Mouse (Mus musculus) midbrain, embryonic 11.5 days (tissue): ENCODE measurements around the gene Pik3ip1. TPM values are rescaled to one million over a fixed set of nuclear protein-coding genes. Genes with fewer than 3 reads are reported as not detected.

Source experiments
- ATAC-seq: fragments of 200-750 bp; cut with Nextera tagmentation; 2 replicates; pipeline ENCODE4 v1.8.0; 2017; ENCODE audit warnings: moderate TSS enrichment, moderate library complexity; ENCODE audit not compliant: low FRiP score
- DNase-seq: peaks from one replicate; pipeline ENCODE4 v3.0.0; 2015; ENCODE audit warnings: low spot score; ENCODE audit errors: missing footprints
- H3K27ac ChIP-seq: fragments of 300-500 bp; sonication (generic); 2 replicates; pipeline ENCODE4 v1.5.1; 2014; ENCODE audit warnings: low read depth, low read length
- H3K27me3 ChIP-seq: fragments of 300-500 bp; sonication (generic); 2 replicates; pipeline ENCODE4 v1.6.1; 2014; ENCODE audit warnings: mild to moderate bottlenecking, low read length, moderate library complexity, mixed read lengths; ENCODE audit not compliant: control insufficient read depth, insufficient read depth
- H3K36me3 ChIP-seq: fragments of 300-500 bp; sonication (generic); 2 replicates; pipeline ENCODE4 v1.6.1; 2014; ENCODE audit warnings: mild to moderate bottlenecking, low read length, moderate library complexity, mixed read lengths; ENCODE audit not compliant: control insufficient read depth, insufficient read depth
- H3K4me1 ChIP-seq: fragments of 300-500 bp; sonication (generic); 2 replicates; pipeline ENCODE4 v1.6.1; 2014; ENCODE audit warnings: low read length; ENCODE audit not compliant: control insufficient read depth, insufficient read depth
- H3K4me2 ChIP-seq: fragments of 300-500 bp; sonication (generic); 2 replicates; pipeline ENCODE4 v1.6.1; 2014; ENCODE audit warnings: mild to moderate bottlenecking, moderate library complexity
- H3K4me3 ChIP-seq: fragments of 300-500 bp; sonication (generic); 2 replicates; pipeline ENCODE4 v1.5.1; 2014; ENCODE audit warnings: low read depth, low read length
- H3K9ac ChIP-seq: fragments of 300-500 bp; sonication (generic); 2 replicates; pipeline ENCODE4 v1.6.1; 2014; ENCODE audit warnings: low read length
- H3K9me3 ChIP-seq: fragments of 300-500 bp; sonication (generic); 2 replicates; pipeline ENCODE4 v1.6.1; 2016; ENCODE audit warnings: low read length; ENCODE audit not compliant: control insufficient read depth
- WGBS: fragments of 180-500 bp; shearing (Covaris S2); extraction: QIAGEN DNeasy Blood & Tissue Kit; methylation state at CpG from one replicate; pipeline ENCODE4 v1.1.7; 2014; 5-methylcytosine and 5-hydroxymethylcytosine counted together
- polyA plus RNA-seq: library from polyadenylated mRNA; unstranded; fragments of >200 nt; fragmentation: Nextera tagmentation; extraction: Ambion mirVana; gene quantifications from 2 replicates; pipeline ENCODE4 v1.2.1, GENCODE M21; 2014

Gene Pik3ip1
- polyA plus RNA-seq, 1 experiment from 2014 or later = 12.1 TPM

DNA sequence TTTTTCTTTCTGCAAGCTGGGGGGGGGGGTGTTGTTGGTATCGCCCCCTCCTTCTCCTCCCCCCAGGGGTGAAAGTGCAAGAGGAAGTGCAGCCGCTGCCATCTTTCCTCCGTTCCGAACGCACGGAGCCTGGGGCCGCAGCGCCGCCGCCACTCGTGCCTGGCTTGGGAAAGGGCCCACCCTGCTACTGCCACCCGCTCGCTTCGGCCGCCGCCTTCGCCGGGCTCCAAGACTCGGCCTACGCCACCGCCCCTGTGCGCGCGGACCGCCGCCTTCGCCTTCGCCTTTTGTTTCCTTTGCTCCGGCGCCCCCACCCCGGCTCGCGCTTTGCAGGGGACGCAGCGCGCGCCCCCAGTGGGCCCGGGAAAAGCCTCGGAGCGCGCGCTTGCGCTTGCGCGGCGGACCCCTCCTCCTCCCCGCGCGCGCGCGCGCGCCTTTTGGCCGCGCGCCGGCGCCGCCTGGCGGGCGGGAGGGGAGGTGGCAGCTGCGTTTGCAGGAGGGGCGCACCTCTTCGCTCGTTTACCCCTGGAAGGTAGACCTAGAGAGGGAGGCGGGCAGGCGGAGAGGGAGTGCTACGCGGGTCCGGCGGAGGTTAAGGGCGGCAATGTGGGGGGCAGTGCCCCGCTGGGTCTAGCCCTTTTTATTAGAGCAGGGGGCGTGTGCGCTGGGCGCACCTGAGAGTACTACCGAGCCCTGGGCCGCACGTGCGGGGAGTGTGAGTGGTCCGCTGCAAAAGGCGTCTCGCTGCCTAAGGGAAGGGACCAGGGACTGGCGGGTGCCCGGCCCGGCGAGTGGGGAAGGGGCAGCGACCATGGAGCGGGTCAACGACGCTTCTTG, 40.2 kb upstream of the Pik3ip1 start:
- peaks cover 26% of the 10 kb centered on the region for H3K4me1 ChIP-seq
- H3K27me3 ChIP-seq = no peaks in the 10 kb centered on the region
- DNase-seq = peak; percentile 99
- WGBS = under 1% methylated on average over 70 of the region's 92 CpGs
- H3K27ac ChIP-seq = peak overlapping the region; percentile 100
- H3K9me3 ChIP-seq = no peaks in the 10 kb centered on the region
- peak overlapping the region; percentile 100 for H3K9ac ChIP-seq
- ATAC-seq = peak; percentile 40
- H3K4me3 ChIP-seq = peak overlapping the region; percentile 92
- peak overlapping the region; percentile 100 for H3K4me2 ChIP-seq
- peaks cover 8% of the 10 kb centered on the region for H3K36me3 ChIP-seq

DNA sequence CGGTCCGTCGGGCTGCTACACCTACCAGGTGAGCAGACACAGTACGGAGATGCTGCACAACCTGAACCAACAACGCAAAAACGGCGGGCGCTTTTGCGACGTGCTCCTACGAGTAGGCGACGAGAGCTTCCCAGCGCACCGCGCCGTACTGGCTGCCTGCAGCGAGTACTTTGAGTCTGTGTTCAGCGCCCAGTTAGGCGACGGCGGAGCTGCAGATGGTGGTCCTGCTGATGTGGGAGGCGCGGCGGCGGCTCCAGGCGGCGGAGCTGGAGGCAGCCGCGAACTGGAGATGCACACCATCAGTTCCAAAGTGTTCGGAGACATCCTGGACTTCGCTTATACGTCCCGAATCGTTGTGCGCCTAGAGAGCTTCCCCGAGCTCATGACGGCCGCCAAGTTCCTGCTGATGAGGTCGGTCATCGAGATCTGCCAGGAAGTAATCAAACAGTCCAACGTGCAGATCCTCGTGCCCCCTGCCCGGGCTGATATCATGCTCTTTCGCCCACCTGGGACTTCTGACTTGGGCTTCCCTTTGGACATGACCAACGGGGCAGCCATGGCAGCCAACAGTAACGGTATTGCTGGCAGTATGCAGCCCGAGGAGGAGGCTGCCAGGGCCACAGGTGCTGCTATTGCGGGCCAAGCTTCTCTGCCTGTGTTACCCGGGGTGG, 39.4 kb upstream of the Pik3ip1 start:
- under 1% methylated on average over 50 of the region's 50 CpGs for WGBS
- Histone ChIP-seq H3K27me3 (no peaks in the 10 kb centered on the region), H3K4me3 (peak overlapping the region; percentile 92), H3K9me3 (no peaks in the 10 kb centered on the region), H3K36me3 (peaks cover 10% of the 10 kb centered on the region), H3K27ac (peak overlapping the region; percentile 100), H3K4me2 (peak overlapping the region; percentile 100), H3K9ac (peak overlapping the region; percentile 100), H3K4me1 (peaks cover 29% of the 10 kb centered on the region)
- DNase-seq (peak; percentile 95), ATAC-seq (no peak)

DNA sequence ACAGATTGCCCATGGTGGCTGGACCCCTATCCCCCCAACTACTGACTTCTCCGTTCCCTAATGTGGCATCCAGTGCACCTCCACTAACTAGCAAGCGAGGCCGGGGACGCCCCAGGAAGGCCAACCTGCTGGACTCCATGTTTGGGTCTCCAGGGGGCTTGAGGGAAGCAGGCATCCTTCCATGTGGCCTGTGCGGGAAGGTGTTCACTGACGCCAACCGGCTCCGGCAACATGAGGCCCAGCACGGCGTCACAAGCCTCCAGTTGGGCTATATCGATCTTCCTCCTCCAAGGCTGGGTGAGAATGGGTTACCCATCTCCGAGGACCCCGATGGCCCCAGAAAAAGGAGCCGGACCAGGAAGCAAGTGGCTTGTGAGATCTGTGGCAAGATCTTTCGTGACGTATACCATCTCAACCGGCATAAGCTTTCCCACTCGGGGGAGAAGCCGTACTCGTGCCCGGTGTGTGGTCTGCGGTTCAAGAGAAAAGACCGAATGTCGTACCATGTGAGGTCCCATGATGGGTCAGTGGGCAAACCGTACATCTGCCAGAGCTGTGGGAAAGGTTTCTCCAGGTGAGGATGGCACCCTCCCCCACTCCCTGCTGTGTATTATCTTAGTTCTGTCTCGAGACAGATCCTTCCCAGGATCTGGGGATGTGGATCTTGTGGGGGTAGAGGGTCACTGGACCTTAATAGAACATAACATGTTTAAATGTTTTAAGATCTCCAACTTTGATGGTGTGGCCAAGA, 38.7 kb upstream of the Pik3ip1 start:
- peak overlapping the region; percentile 92 for H3K4me3 ChIP-seq
- WGBS = 1% methylated on average over 26 of the region's 26 CpGs
- peaks cover 32% of the 10 kb centered on the region for H3K4me1 ChIP-seq
- peak overlapping the region; percentile 100 for H3K27ac ChIP-seq
- peak overlapping the region; percentile 100 for H3K4me2 ChIP-seq
- H3K27me3 ChIP-seq = no peaks in the 10 kb centered on the region
- ATAC-seq = no peak
- peak; percentile 96 for DNase-seq
- peak overlapping the region; percentile 100 for H3K9ac ChIP-seq
- H3K36me3 ChIP-seq = peaks cover 10% of the 10 kb centered on the region
- H3K9me3 ChIP-seq = no peaks in the 10 kb centered on the region

DNA sequence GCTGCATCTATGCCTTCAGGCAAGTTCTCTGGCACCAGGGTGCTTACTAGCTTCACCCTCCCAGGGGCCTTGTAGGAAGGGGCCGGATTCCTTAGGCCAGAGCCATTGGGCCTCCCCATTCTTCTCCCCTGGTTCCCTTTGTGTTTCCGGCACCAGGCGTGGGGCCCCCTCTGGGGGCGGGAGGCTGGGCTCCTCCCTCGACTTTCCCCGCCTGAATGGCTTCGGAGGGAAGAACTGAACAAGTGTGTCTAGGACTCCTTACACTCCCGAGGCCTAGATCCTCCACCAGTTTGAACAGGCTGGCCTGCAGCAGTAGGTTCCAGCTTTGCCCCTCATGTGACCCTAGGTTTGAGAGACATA, 38.2 kb upstream of the Pik3ip1 start:
- Histone ChIP-seq H3K4me3 (peak overlapping the region; percentile 92), H3K9ac (peak overlapping the region; percentile 100), H3K27ac (peak overlapping the region; percentile 100), H3K9me3 (no peaks in the 10 kb centered on the region), H3K36me3 (peaks cover 10% of the 10 kb centered on the region), H3K4me2 (peak overlapping the region; percentile 100), H3K27me3 (no peaks in the 10 kb centered on the region), H3K4me1 (peaks cover 32% of the 10 kb centered on the region)
- ATAC-seq (peak; percentile 28), DNase-seq (peak; percentile 98)
- 0% methylated on average over 8 of the region's 8 CpGs for WGBS

DNA sequence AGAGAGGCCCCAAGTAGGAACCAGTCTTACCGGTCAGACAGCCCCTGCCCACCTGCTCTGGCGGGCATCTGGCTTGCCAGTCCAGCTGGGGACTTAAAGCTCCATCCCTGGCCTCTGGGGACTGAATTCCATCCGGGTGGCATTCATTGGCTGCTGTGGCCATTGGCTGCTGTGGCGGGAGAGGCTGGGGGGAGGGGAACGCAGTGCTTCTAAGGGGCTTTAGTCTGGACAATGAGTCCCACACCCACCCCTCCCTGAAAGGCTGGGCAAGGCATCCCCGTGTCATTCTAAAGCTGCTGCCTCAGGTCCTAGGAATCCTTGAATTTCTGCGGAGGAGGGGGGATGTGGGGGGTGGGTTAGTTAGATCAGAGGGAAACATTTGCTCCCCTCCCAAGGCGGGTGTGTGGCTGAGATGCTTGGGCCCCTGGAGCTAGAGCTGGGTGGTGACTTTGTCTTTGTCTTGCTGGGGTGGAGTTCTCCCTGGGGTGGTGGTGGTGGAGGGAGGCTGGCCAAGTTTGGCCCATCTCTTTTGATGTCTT, 37.4 kb upstream of the Pik3ip1 start:
- Histone ChIP-seq H3K27me3 (no peaks in the 10 kb centered on the region), H3K36me3 (peaks cover 14% of the 10 kb centered on the region), H3K9me3 (no peaks in the 10 kb centered on the region), H3K4me1 (peaks cover 29% of the 10 kb centered on the region), H3K27ac (peak overlapping the region; percentile 100), H3K9ac (peak overlapping the region; percentile 100), H3K4me2 (peak overlapping the region; percentile 100), H3K4me3 (peak overlapping the region; percentile 92)
- ATAC-seq (peak; percentile 69), DNase-seq (peak; percentile 98)
- 0% methylated on average over 8 of the region's 8 CpGs for WGBS

DNA sequence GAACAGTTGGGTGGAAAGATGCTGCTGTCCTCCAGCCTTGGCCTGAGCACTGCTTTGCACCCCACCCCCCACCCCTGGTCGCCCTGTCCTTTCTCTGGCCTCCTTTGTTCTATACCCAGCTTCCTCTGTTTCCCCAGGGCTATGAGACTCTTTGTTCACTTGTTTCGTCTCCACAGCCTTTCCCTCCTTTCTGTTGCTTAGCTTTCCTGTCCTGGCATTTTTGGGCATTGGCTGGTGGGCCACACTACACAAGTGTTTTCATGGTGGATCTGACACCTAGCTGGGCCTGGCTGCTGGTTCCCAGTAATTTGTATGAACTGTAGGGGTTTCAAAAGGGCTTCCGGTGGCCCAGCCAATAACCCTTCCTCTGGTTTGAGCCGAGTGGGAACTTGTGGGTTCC, 36.8 kb upstream of the Pik3ip1 start:
- Histone ChIP-seq H3K36me3 (peaks cover 15% of the 10 kb centered on the region), H3K9ac (peak overlapping the region; percentile 100), H3K4me3 (peak overlapping the region; percentile 92), H3K4me1 (peaks cover 24% of the 10 kb centered on the region), H3K4me2 (peak overlapping the region; percentile 100), H3K9me3 (no peaks in the 10 kb centered on the region), H3K27me3 (no peaks in the 10 kb centered on the region), H3K27ac (peak overlapping the region; percentile 100)
- DNase-seq = peak; percentile 90
- ATAC-seq = peak; percentile 1; the same call in 1 of the 2 replicates
- 21% methylated on average over 4 of the region's 4 CpGs for WGBS

DNA sequence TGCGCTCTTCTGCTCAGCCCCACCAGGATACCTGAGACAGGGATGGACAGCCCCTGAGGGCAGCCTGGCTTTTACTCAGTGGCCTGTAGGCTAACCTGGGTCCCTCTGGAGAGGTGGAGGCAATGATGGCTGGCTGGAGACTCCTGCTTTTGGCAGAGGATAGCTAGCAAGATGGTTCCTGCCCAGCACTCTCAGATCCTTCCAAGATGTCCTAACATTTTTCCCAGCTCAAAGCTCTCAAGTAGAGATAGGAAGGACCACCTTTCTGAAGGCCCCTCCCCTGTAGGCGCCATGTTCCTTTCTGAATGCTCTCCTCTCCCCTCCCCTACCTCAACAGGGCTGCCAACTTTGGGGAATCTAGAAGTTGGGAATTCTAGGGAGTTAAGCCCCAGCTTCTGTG, 35.6 kb upstream of the Pik3ip1 start:
- H3K27ac ChIP-seq = no peak overlapping the region
- peak overlapping the region; percentile 100 for H3K4me2 ChIP-seq
- peak overlapping the region; percentile 100 for H3K9ac ChIP-seq
- peaks cover 21% of the 10 kb centered on the region for H3K4me1 ChIP-seq
- 73% methylated on average over 2 of the region's 2 CpGs for WGBS
- DNase-seq (peak; percentile 83), ATAC-seq (no peak)
- H3K9me3 ChIP-seq = no peaks in the 10 kb centered on the region
- peak overlapping the region; percentile 92 for H3K4me3 ChIP-seq
- no peaks in the 10 kb centered on the region for H3K27me3 ChIP-seq
- H3K36me3 ChIP-seq = peaks cover 28% of the 10 kb centered on the region

DNA sequence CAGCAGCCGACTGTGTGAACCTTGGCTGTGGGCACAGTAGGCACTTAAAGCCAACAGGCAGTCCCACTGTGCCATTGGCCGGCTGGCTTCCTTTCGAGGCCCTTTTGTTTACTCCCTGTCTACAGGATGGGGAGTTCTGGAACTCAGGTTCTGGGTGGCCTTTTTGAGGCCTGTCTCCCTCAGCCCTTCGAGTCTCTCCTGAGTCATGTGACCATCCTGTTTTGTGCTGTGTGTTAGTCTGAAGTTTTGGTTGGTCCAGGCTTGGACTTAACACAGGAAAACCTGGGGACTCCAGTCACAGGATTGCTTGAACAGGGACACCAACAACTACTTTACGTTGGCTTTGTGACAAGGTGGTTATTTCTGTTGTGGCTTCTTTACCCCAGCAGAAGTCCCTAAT, 34.1 kb upstream of the Pik3ip1 start:
- ATAC-seq (no peak), DNase-seq (peak; percentile 44)
- Histone ChIP-seq H3K4me3 (no peak overlapping the region), H3K27me3 (no peaks in the 10 kb centered on the region), H3K36me3 (peaks cover 38% of the 10 kb centered on the region), H3K4me1 (peaks cover 21% of the 10 kb centered on the region), H3K4me2 (no peak overlapping the region), H3K9me3 (no peaks in the 10 kb centered on the region), H3K27ac (no peak overlapping the region), H3K9ac (no peak overlapping the region; the same call in 1 of the 2 replicates)
- 76% methylated on average over 5 of the region's 5 CpGs for WGBS
